Mouse (Mus musculus): ENCODE results near the gene Kpnb1. TPM values are rescaled to one million over a fixed set of nuclear protein-coding genes. Genes with fewer than 3 reads are reported as not detected.
A peak's percentile ranks its signal among the peaks of the same experiment; 100 is the strongest.

Gene Kpnb1
- polyA plus RNA-seq, 1 experiment from 2014 or later, result 34.0 TPM

DNA sequence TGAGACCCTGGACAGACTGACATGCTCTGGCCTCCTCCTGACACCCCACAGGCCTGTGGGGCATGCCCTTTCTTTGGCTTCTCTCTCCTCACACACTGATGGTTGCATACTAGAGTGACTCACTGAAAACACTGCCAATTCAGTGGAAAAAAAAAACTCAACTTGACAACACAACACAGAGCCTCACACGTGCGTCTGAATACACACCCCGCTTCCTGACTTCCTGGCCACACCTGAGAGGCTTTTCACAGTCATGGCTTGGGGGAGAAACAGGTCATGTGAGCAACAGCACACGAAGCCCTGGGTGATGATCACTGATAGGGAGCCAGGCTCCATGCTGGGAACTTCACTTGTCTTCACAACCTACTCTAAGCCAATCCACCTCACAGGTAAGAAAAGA lies 46.9 kb downstream of the Kpnb1 start:
- Histone ChIP-seq H3K36me3 (peaks cover 47% of the 10 kb centered on the region), H3K9ac (no peak overlapping the region), H3K4me2 (no peak overlapping the region), H3K27ac (replicated peaks) (no peak overlapping the region), H3K4me1 (peaks cover 16% of the 10 kb centered on the region), H3K27me3 (replicated peaks) (peaks cover 65% of the 10 kb centered on the region), H3K9me3 (no peaks in the 10 kb centered on the region), H3K4me3 (no peak overlapping the region)
- no peak for ATAC-seq (ENCODE audit: extremely low read depth, insufficient number of reproducible peaks, low FRiP score, low TSS enrichment)
- 69% methylated on average over 4 of the region's 4 CpGs for WGBS

DNA sequence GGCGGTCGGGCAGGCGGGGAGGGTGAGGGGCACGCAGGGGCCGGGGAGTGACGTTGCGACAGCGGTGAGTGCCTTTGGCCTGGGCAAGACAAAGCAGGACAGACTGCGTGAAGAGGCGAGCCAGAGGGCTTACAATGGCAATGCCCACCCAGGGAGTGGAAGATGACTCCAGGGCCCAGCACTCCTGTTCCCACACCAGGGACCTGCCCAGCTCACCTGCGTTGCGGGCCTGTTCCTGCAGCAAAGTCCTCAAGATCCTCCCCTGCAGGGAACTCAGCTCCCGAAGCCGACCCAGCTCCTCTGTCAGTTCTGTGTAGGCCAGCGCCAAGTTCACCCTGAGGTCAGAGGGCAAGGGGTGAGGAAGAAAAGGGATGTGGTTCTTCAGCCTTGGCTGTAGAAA lies 48.4 kb downstream of the Kpnb1 start:
- peaks cover 15% of the 10 kb centered on the region for H3K4me1 ChIP-seq
- no peaks in the 10 kb centered on the region for H3K9me3 ChIP-seq
- H3K27me3 ChIP-seq (replicated peaks), result peaks cover 80% of the 10 kb centered on the region
- WGBS, result 17% methylated on average over 15 of the region's 15 CpGs
- H3K27ac ChIP-seq (replicated peaks), result no peak overlapping the region
- peak overlapping the region; percentile 82 for H3K9ac ChIP-seq
- peaks cover 33% of the 10 kb centered on the region for H3K36me3 ChIP-seq
- H3K4me3 ChIP-seq, result peak overlapping the region; percentile 55
- H3K4me2 ChIP-seq, result peak overlapping the region; percentile 86
- no peak for ATAC-seq (ENCODE audit: extremely low read depth, insufficient number of reproducible peaks, low FRiP score, low TSS enrichment)

DNA sequence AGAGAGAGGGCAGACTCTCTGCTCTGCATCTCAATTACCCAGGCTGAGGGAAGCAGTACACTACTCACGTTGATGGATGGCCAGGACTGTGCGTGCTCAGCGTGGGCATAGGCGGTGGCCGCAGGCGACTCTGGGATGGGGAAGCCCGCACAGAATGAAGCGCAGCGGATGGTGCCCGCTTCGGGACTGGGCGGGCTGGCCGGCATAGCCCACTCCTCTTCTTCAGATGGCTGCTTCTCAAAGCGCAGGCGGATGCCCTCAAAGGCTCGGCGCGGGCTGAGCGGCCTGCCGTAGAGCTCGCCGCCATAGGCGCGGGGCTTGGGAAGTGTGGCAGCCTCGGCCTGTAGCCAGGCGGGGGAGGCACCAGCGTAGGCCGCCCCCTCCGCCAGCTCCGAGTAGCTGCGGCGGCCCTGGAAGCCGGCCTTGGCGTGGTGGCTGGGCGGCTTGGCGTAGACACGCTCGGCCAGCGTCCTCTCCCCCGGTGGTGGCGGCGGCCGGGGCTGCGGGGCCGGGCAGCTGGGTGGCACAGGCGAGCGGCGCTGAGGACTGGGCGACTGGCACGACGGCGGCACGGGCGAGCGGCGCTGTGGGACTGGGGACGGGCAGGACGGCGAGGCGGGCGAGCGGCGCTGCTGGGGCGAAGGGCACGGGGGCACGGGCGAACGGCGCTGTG lies 49.0 kb downstream of the Kpnb1 start:
- H3K9me3 ChIP-seq, result no peaks in the 10 kb centered on the region
- peak; percentile 27; the same call in 1 of the 2 replicates for ATAC-seq (ENCODE audit: extremely low read depth, insufficient number of reproducible peaks, low FRiP score, low TSS enrichment)
- peaks cover 86% of the 10 kb centered on the region for H3K27me3 ChIP-seq (replicated peaks)
- H3K36me3 ChIP-seq, result peaks cover 29% of the 10 kb centered on the region
- peak overlapping the region; percentile 55 for H3K4me3 ChIP-seq
- peaks cover 15% of the 10 kb centered on the region for H3K4me1 ChIP-seq
- H3K27ac ChIP-seq (replicated peaks), result no peak overlapping the region
- H3K9ac ChIP-seq, result peak overlapping the region; percentile 82
- peak overlapping the region; percentile 86 for H3K4me2 ChIP-seq
- 12% methylated on average over 69 of the region's 69 CpGs for WGBS

DNA sequence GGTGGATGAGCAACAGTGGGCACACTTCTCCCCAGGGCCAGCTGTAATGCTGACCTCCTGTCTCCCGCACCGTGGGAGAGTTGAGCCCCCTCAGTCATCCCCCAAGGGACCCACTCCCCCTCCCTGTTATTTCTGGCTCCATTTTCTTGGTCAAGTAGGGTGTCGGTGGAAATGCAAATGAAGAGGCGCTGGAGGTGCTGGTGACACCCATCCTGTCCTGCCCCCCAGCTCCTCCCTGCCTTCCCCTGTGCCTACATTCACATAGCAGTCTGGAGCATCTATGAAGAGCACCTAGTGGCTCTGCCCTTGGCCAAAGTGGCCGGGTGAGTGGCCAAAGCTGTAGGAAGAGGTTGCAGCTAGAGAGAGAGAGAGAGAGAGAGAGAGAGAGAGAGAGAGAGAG lies 54.4 kb downstream of the Kpnb1 start:
- Histone ChIP-seq H3K4me1 (peaks cover 1% of the 10 kb centered on the region), H3K27me3 (replicated peaks) (peaks cover 97% of the 10 kb centered on the region), H3K27ac (replicated peaks) (no peak overlapping the region), H3K9ac (no peak overlapping the region), H3K36me3 (peaks cover 18% of the 10 kb centered on the region), H3K9me3 (no peaks in the 10 kb centered on the region), H3K4me3 (no peak overlapping the region), H3K4me2 (no peak overlapping the region)
- ATAC-seq (ENCODE audit: extremely low read depth, insufficient number of reproducible peaks, low FRiP score, low TSS enrichment), result no peak
- WGBS, result 53% methylated on average over 5 of the region's 5 CpGs

DNA sequence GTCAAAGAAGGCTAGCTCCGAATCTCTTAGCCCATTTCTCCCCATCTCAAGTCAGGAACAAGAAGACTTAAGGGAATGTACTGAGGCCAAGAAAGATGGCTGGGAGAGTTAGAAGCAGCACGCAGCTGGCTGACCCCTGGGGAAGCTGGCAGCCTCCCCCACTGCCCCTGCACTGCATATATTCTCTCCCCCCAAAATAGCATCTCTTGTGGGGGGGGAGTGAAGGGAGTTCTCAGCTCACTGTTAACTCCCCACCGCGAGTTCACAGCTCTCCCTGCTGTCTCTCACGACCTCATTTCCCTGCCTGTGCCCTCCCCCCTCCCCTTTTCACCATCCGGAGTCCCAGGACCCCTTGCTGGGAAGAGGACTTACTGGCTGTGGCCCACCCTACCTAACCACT lies 55.5 kb downstream of the Kpnb1 start:
- H3K27me3 ChIP-seq (replicated peaks), result peaks cover 95% of the 10 kb centered on the region
- no peaks in the 10 kb centered on the region; the same call in 1 of the 2 replicates for H3K4me1 ChIP-seq
- WGBS, result 18% methylated on average over 6 of the region's 6 CpGs
- H3K4me2 ChIP-seq, result no peak overlapping the region
- no peak overlapping the region for H3K4me3 ChIP-seq
- no peaks in the 10 kb centered on the region for H3K9me3 ChIP-seq
- peaks cover 12% of the 10 kb centered on the region for H3K36me3 ChIP-seq
- H3K9ac ChIP-seq, result no peak overlapping the region
- H3K27ac ChIP-seq (replicated peaks), result no peak overlapping the region
- no peak for ATAC-seq (ENCODE audit: extremely low read depth, insufficient number of reproducible peaks, low FRiP score, low TSS enrichment)

DNA sequence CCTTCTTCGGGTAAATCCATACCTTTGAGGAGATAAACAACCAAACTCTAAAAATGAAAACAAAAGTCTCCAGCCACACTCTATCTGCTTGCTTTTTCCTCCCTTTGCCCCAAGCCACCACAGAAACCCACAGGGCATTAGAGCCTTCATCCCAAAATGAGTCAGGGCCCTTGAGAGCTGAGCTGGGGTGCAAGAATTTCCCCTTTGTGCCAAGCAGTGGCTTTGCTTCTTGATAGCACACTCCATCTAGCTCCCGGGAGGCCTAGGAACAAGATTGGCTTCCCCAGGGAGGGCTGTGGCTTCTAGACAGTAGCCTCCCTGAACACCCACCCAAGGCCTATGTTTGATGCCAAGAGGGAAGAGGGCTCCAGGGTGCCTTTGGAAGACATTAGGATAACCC lies 56.0 kb downstream of the Kpnb1 start:
- H3K36me3 ChIP-seq, result peaks cover 7% of the 10 kb centered on the region
- H3K9ac ChIP-seq, result no peak overlapping the region
- H3K9me3 ChIP-seq, result no peaks in the 10 kb centered on the region
- ATAC-seq (ENCODE audit: extremely low read depth, insufficient number of reproducible peaks, low FRiP score, low TSS enrichment), result no peak
- no peak overlapping the region for H3K4me3 ChIP-seq
- 52% methylated on average over 2 of the region's 2 CpGs for WGBS
- no peak overlapping the region for H3K4me2 ChIP-seq
- peaks cover 3% of the 10 kb centered on the region for H3K4me1 ChIP-seq
- H3K27me3 ChIP-seq (replicated peaks), result peaks cover 90% of the 10 kb centered on the region
- H3K27ac ChIP-seq (replicated peaks), result no peak overlapping the region

DNA sequence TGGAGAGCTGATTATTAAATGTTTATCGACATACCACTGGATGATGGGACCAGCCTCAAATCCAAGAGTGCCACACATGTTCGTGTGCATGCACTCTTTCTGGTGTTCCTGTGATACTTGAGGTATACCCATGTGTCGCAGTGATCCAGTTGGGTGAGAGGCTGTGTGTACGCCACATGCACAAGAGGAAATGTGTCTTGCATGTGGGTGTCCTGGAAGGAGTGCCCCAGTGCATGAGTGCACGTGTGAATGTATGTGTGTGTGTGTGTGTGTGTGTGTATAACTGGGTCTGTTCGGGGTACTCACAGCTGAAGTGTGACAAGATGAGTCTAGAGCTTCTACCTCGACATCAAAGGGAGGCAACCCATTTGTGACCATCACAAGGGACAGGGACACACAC lies 57.4 kb downstream of the Kpnb1 start:
- Histone ChIP-seq H3K4me2 (no peak overlapping the region), H3K27me3 (replicated peaks) (peaks cover 88% of the 10 kb centered on the region), H3K4me3 (no peak overlapping the region), H3K9me3 (no peaks in the 10 kb centered on the region), H3K9ac (no peak overlapping the region), H3K27ac (replicated peaks) (no peak overlapping the region), H3K4me1 (peaks cover 5% of the 10 kb centered on the region), H3K36me3 (no peaks in the 10 kb centered on the region)
- ATAC-seq (ENCODE audit: extremely low read depth, insufficient number of reproducible peaks, low FRiP score, low TSS enrichment), result no peak
- 70% methylated on average over 7 of the region's 7 CpGs for WGBS

DNA sequence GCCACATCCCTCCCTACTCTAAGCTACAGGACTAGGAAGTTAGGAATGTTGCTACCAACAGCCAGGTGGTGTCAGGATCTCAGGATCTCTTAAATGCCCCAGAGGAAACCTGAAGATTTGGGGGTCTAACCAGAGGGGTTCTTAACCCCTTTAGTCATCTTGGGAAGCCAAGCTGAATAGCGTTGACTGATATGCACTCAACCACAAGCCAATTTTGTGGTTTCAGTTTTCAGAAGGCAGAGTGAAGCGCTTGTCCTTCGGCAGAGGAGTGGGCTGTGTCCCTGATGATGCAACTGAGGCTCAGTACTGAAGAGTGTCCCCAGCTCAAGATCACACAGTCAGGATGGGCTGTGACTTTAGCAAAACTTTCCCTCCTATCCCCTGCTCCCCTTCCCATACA lies 58.7 kb downstream of the Kpnb1 start:
- peaks cover 88% of the 10 kb centered on the region for H3K27me3 ChIP-seq (replicated peaks)
- H3K4me2 ChIP-seq, result no peak overlapping the region
- H3K27ac ChIP-seq (replicated peaks), result no peak overlapping the region
- no peak overlapping the region for H3K4me3 ChIP-seq
- H3K4me1 ChIP-seq, result peaks cover 9% of the 10 kb centered on the region
- ATAC-seq (ENCODE audit: extremely low read depth, insufficient number of reproducible peaks, low FRiP score, low TSS enrichment), result no peak
- H3K9me3 ChIP-seq, result no peaks in the 10 kb centered on the region
- WGBS, result 56% methylated on average over 3 of the region's 3 CpGs
- no peaks in the 10 kb centered on the region for H3K36me3 ChIP-seq
- no peak overlapping the region for H3K9ac ChIP-seq

DNA sequence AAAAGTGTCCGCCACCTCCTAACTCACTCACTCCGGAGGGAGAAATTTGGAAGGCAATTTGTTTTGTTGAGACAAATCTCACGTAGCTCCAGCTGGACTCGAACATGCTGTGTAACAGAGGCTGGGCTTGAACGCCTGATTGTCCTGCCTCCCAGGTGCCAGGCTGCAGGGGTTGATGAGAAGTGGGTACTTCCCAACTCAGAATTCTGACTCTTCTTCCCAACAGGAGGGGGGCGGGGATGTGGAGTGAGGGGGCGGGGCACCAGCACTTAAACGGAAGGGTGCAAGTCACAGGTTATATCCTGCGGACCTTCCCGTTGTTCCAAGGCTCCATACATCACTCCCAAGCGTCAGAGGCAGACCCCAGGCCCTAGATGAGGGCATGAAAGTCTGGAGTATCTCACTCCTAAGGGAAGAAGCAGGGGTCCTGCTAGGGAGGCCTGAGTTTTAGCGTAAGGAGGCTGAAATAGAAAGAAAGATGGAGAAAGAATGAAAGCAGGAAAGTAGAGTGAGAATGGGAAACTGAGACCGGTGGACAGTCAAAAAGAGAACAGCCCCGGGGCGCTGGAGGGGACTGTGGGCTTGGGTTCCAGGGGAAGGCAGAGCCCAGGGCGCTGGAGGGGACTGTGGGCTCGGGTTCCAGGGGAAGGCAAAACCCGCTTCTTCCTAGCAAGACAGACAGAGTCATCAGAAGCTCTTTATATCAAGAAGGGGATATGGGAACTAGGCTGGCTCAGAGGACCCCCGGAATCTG lies 60.0 kb downstream of the Kpnb1 start:
- Histone ChIP-seq H3K4me1 (peaks cover 15% of the 10 kb centered on the region), H3K36me3 (no peaks in the 10 kb centered on the region), H3K9me3 (no peaks in the 10 kb centered on the region), H3K27ac (replicated peaks) (no peak overlapping the region), H3K27me3 (replicated peaks) (peaks cover 77% of the 10 kb centered on the region), H3K4me2 (peak overlapping the region; percentile 96), H3K9ac (peak overlapping the region; percentile 81), H3K4me3 (peak overlapping the region; percentile 63)
- 19% methylated on average over 19 of the region's 19 CpGs for WGBS
- ATAC-seq (ENCODE audit: extremely low read depth, insufficient number of reproducible peaks, low FRiP score, low TSS enrichment), result no peak

DNA sequence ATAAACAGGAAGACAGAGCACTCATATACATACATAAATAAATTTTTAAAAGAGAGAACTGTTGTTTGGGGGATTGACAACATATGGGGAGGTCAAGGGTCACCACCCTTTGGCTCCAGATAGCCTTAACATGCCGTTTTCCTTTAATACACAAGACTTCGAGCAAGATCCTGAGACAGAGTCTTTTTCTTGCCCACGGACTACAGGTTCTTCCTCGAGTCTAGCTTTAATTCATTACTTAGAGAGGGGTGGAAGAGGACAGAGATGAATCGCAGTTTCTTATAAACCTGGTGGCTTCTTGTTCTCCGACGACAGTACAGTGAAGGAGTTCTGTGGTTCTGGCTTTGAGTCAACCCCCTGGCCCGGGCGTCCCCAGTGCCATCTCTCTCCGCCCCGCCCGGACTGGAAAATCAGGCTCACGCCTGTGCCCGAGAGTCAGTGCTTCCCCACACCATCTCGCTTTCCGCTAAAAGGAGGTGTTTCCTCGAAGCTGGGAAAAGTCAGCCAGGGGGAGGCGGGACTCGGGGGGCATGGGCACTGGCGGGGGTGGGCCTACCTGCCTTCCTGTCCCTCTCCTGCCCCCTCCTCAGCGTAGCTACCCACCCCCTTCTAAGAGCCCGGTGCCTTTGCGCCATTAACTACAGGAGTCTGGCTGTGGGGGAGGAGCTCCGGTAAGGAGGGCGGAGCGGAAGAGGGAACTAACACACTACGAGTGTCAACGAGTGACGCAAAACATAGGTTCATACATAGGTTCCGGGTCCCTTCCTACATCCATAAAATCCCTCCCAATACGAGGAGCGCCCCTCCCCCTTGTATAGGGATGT lies 60.8 kb downstream of the Kpnb1 start:
- 3% methylated on average over 32 of the region's 32 CpGs for WGBS
- H3K9me3 ChIP-seq, result no peaks in the 10 kb centered on the region
- peak overlapping the region; percentile 96 for H3K4me2 ChIP-seq
- H3K4me3 ChIP-seq, result peak overlapping the region; percentile 63
- H3K27ac ChIP-seq (replicated peaks), result no peak overlapping the region
- peak overlapping the region; percentile 81 for H3K9ac ChIP-seq
- no peaks in the 10 kb centered on the region for H3K36me3 ChIP-seq
- ATAC-seq (ENCODE audit: extremely low read depth, insufficient number of reproducible peaks, low FRiP score, low TSS enrichment), result no peak
- peaks cover 70% of the 10 kb centered on the region for H3K27me3 ChIP-seq (replicated peaks)
- H3K4me1 ChIP-seq, result peaks cover 15% of the 10 kb centered on the region

DNA sequence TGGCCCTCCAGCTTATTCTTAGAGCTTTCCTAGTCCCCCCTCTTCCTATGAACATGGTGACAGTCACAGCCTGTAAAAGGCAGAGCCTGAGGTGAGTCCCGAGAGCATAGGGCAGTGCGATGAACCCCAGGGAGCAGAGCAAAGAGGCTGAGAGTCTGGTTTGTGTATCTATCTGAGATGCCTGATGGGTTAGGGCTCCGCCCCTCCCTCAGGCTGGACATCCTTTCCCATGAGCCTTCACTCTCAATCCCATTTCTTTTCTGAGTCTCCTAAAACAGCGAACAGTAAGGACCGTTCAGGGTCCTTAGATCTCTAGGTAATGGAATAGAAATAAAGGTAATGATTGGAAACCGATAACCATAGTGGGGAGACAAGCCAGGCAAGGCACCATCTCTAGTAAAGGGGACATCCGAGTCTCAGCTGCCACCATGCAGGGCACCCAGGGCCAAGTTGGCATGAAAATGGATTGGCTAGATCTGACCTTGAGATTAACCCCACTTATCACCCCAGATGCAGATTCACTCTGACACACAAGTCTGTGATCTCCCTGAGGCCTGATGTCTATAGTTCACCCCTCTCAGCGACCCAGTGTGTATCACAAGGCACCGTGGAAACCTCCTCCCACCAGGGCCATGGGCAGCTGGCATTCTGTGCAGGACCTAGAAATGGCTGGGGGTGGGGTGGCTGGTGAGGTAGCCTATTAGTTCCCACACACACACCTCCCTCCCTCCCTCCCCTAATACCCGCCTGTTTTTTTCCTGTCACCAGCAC lies 63.2 kb downstream of the Kpnb1 start:
- no peak overlapping the region for H3K9ac ChIP-seq
- no peaks in the 10 kb centered on the region for H3K9me3 ChIP-seq
- H3K27me3 ChIP-seq (replicated peaks), result peaks cover 62% of the 10 kb centered on the region
- WGBS, result 62% methylated on average over 10 of the region's 10 CpGs
- H3K27ac ChIP-seq (replicated peaks), result no peak overlapping the region
- peaks cover 21% of the 10 kb centered on the region for H3K4me1 ChIP-seq
- no peak for ATAC-seq (ENCODE audit: extremely low read depth, insufficient number of reproducible peaks, low FRiP score, low TSS enrichment)
- no peak overlapping the region for H3K4me3 ChIP-seq
- no peak overlapping the region for H3K4me2 ChIP-seq
- no peaks in the 10 kb centered on the region for H3K36me3 ChIP-seq
